Mouse (Mus musculus) spleen, adult 10 weeks (tissue): ENCODE measurements around the gene Slc16a3. TPM values are rescaled to one million over a fixed set of nuclear protein-coding genes. Genes with fewer than 3 reads are reported as not detected.

Source experiments
- polyA plus RNA-seq: library from polyadenylated mRNA; stranded (reverse); fragments of 350-450 nt; fragmentation: Illumina TruSeq; extraction: RNeasy Lipid Tissue Mini Kit (QIAGEN cat#74804); gene quantifications from one replicate; pipeline ENCODE4 v1.2.3, GENCODE M21; 2015; ENCODE audit warnings: low replicate concordance; ENCODE audit not compliant: insufficient read depth

Slc16a3 gene
- 2.0 TPM for polyA plus RNA-seq

GRCm38 (mm10) chr11:120948328-120948727 is at the start of gene Slc16a3:
Gene Slc16a3 (plus strand): TSS chr11:120948480.

GRCm38 (mm10) chr11:120932564-120933398 is 15.5 kb upstream of the Slc16a3 start, which contains the start of gene Ccdc57:
Gene Ccdc57 (minus strand): TSS chr11:120932872.

GRCm38 (mm10) chr11:120990951-120991526 is 42.8 kb downstream of the Slc16a3 start, which contains the start of gene Csnk1d:
Gene Csnk1d (minus strand): TSS chr11:120991330.

Other genes starting within 250 kb of the Slc16a3 start
- gene Cenpx, start 234.7 kb upstream of the Slc16a3 start, polyA plus RNA-seq, result 28.0 TPM
- 10.3 TPM for gene Lrrc45, start 234.6 kb upstream of the Slc16a3 start, polyA plus RNA-seq
- 1.2 TPM for gene Rac3, start 227.0 kb upstream of the Slc16a3 start, polyA plus RNA-seq
- gene Dcxr, start 221.2 kb upstream of the Slc16a3 start, polyA plus RNA-seq, result 7.8 TPM
- gene Cbr2, start 216.4 kb upstream of the Slc16a3 start, polyA plus RNA-seq, result 1.7 TPM
- 0.40 TPM for gene Hmga1b, start 185.7 kb upstream of the Slc16a3 start, polyA plus RNA-seq
- gene Rfng, start 164.3 kb upstream of the Slc16a3 start, polyA plus RNA-seq, result 9.5 TPM
- gene Gps1, start 164.2 kb upstream of the Slc16a3 start, polyA plus RNA-seq, result 50.2 TPM
- gene Dus1l, start 152.1 kb upstream of the Slc16a3 start, polyA plus RNA-seq, result 29.3 TPM
- 6.7 TPM for gene Fasn, start 123.9 kb upstream of the Slc16a3 start, polyA plus RNA-seq
- 0.43 TPM for gene Ccdc57, start 15.6 kb upstream of the Slc16a3 start, polyA plus RNA-seq
- 123 TPM for gene Csnk1d, start 42.9 kb downstream of the Slc16a3 start, polyA plus RNA-seq
- gene Cd7, start 90.9 kb downstream of the Slc16a3 start, polyA plus RNA-seq, result 54.7 TPM
- not detected for gene Sectm1b, start 115.1 kb downstream of the Slc16a3 start, polyA plus RNA-seq
- 11.3 TPM for gene Sectm1a, start 132.7 kb downstream of the Slc16a3 start, polyA plus RNA-seq
- gene Tex19.2, start 170.2 kb downstream of the Slc16a3 start, polyA plus RNA-seq, result not detected
- not detected for gene Tex19.1, start 197.7 kb downstream of the Slc16a3 start, polyA plus RNA-seq
- gene Uts2r, start 211.8 kb downstream of the Slc16a3 start, polyA plus RNA-seq, result not detected